Mouse (Mus musculus): ENCODE measurements around the gene Mycbp2.

DNA sequence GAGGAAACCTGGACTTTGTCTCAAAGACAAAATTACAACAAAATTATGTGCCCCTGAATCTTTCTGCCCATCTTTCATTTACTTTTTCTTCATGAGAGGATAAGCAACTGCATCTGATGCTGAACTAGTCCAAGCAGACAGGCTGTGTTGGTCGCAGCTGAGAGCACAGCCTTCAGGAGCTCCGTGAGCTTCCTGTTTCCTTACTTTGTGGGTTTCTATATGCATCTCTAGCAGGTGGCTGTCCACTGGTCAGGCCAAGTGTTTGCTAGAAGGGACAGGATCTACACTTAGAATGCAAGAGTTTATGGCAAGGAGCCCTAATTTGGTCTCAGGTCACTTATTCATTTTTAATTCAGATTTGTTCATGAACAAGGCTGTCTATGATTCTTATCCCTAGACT, 50.4 kb downstream of the Mycbp2 start:
- no peak for TF ChIP-seq CTCF (IDR thresholded peaks at IDR 0.05; ENCODE audit: control insufficient read depth, insufficient read depth, insufficient read length)
- TF ChIP-seq USF1 (IDR thresholded peaks at IDR 0.05; ENCODE audit: low read depth) = no peak
- TF ChIP-seq MYOD1 (IDR thresholded peaks at IDR 0.05; ENCODE audit: control insufficient read depth, insufficient read length, low read depth) = no peak
- no peak for TF ChIP-seq CEBPB (IDR thresholded peaks at IDR 0.05; ENCODE audit: low read depth)
- no peak for TF ChIP-seq MYOG (IDR thresholded peaks at IDR 0.05; ENCODE audit: control insufficient read depth, extremely low read depth, insufficient read length)
